Mouse (Mus musculus): Measurements from ENCODE around the gene Tmem239. TPM values are rescaled to one million over a fixed set of nuclear protein-coding genes. Genes with fewer than 3 reads are reported as not detected.

Gene Tmem239
- polyA plus RNA-seq, 1 experiment = not detected

DNA sequence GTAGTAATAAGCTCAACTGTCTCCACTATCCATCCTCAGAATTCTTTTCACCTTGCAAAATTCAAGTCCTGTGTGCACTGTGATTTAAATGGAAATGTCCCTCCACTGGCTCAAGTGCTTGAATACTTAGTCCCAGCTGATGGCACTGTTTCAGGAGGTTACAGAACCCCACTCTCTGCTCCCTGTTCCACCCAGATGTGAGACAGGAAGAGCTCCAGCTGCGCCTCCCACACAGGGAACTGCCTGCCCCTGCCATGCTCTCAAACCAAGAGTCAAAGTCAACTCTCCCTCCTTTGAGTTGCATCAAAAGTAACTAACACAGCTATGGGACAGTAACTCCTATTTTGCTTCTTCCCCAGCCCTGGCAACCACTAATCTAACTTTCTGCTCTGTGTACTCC lies 20.1 kb upstream of the Tmem239 start:
- Histone ChIP-seq H3K4me1 (peaks cover 14% of the 10 kb centered on the region), H3K9me3 (0 out of 2 replicates have a peak, but pooled peaks cover 3% of the 10 kb centered on the region), H3K27me3 (replicated peaks) (peaks cover 43% of the 10 kb centered on the region), H3K36me3 (replicated peaks; ENCODE audit: low read length) (no peaks in the 10 kb centered on the region), H3K4me3 (replicated peaks) (no peak overlapping the region)
- TF ChIP-seq FLI1 (IDR thresholded peaks at IDR 0.05; ENCODE audit: low read length) (no peak), GATA1 (IDR thresholded peaks at IDR 0.05; ENCODE audit: borderline replicate concordance, low read length) (no peak)

- Histone ChIP-seq H3K27me3 (replicated peaks) (peaks cover 45% of the 10 kb centered on the region), H3K36me3 (replicated peaks; ENCODE audit: low read length) (no peaks in the 10 kb centered on the region), H3K4me3 (replicated peaks) (no peak overlapping the region), H3K4me1 (peaks cover 14% of the 10 kb centered on the region), H3K9me3 (0 out of 2 replicates have a peak, but pooled peaks cover 3% of the 10 kb centered on the region)
- TF ChIP-seq GATA1 (IDR thresholded peaks at IDR 0.05; ENCODE audit: borderline replicate concordance, low read length) (no peak), FLI1 (IDR thresholded peaks at IDR 0.05; ENCODE audit: low read length) (no peak)
Observed at GRCm38 (mm10) chr2:130388796-130389195, 17.5 kb upstream of the Tmem239 start.

- H3K4me3 ChIP-seq (replicated peaks) = no peak overlapping the region
- H3K4me1 ChIP-seq = peaks cover 14% of the 10 kb centered on the region
- peaks cover 58% of the 10 kb centered on the region for H3K27me3 ChIP-seq (replicated peaks)
- no peaks in the 10 kb centered on the region for H3K9me3 ChIP-seq
- H3K36me3 ChIP-seq (replicated peaks; ENCODE audit: low read length) = no peaks in the 10 kb centered on the region
- TF ChIP-seq FLI1 (IDR thresholded peaks at IDR 0.05; ENCODE audit: low read length) (no peak), GATA1 (IDR thresholded peaks at IDR 0.05; ENCODE audit: borderline replicate concordance, low read length) (no peak)
Observed at GRCm38 (mm10) chr2:130390993-130391625, 15.2 kb upstream of the Tmem239 start.

DNA sequence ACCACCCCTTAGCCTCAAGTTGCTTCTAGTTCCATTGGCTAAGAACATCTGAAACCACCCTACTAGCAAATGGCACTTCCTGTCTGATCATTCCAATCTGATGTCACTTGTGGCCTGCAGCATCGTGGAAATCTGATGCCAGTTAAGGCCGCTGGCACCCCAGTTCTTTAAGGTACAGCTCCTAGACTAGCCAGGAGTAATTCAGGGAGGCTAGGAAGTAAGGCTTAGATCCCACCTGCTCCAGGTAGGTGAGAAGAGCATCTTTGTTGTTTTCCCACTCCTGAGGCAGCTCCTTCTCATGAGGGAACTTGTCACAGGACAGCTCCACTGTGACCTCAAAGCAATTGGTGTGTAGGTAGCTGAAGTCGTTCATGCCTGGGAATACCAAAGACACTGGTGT lies 13.4 kb upstream of the Tmem239 start:
- no peak for TF ChIP-seq GATA1 (IDR thresholded peaks at IDR 0.05; ENCODE audit: borderline replicate concordance, low read length)
- no peak for TF ChIP-seq FLI1 (IDR thresholded peaks at IDR 0.05; ENCODE audit: low read length)
- peaks cover 71% of the 10 kb centered on the region for H3K27me3 ChIP-seq (replicated peaks)
- peaks cover 20% of the 10 kb centered on the region for H3K4me1 ChIP-seq
- no peak overlapping the region for H3K4me3 ChIP-seq (replicated peaks)
- H3K36me3 ChIP-seq (replicated peaks; ENCODE audit: low read length) = no peaks in the 10 kb centered on the region
- no peaks in the 10 kb centered on the region for H3K9me3 ChIP-seq

DNA sequence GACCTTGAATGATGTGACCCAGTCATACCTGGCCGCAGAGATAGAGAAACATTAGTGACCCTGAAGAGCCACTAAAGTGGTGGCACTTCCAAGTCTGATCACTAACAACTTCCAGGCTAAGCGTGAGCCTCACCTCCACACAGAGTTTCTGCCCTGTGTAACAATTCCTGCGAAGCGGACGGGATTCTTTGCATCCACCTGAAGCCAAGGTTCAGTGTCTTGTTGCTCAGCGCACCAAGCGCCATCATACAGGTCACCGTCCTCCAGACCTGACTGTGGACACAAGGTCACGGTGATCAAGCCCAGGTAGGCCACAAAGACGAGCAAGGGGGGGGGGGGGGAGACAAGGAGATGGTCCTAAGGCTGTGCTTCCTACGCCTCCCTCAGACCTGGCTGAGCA lies 10.6 kb upstream of the Tmem239 start:
- TF ChIP-seq FLI1 (IDR thresholded peaks at IDR 0.05; ENCODE audit: low read length) (no peak), GATA1 (IDR thresholded peaks at IDR 0.05; ENCODE audit: borderline replicate concordance, low read length) (no peak)
- no peaks in the 10 kb centered on the region for H3K36me3 ChIP-seq (replicated peaks; ENCODE audit: low read length)
- peaks cover 14% of the 10 kb centered on the region for H3K4me1 ChIP-seq
- H3K4me3 ChIP-seq (replicated peaks) = no peak overlapping the region
- H3K27me3 ChIP-seq (replicated peaks) = peaks cover 91% of the 10 kb centered on the region
- H3K9me3 ChIP-seq = peaks cover 17% of the 10 kb centered on the region

- peaks cover 83% of the 10 kb centered on the region for H3K27me3 ChIP-seq (replicated peaks)
- peak within 1 kb of the TSS; percentile 53 for H3K4me3 ChIP-seq (replicated peaks)
- peaks cover 17% of the 10 kb centered on the region for H3K9me3 ChIP-seq
- H3K36me3 ChIP-seq (replicated peaks; ENCODE audit: low read length) = no peaks in the 10 kb centered on the region
- TF ChIP-seq GATA1 (IDR thresholded peaks at IDR 0.05; ENCODE audit: borderline replicate concordance, low read length) (no peak), FLI1 (IDR thresholded peaks at IDR 0.05; ENCODE audit: low read length) (no peak)
- peaks cover 16% of the 10 kb centered on the region for H3K4me1 ChIP-seq
Observed at GRCm38 (mm10) chr2:130397186-130397985, 8.9 kb upstream of the Tmem239 start, which contains the start of gene Cpxm1. TSS of gene Cpxm1 (minus strand) at chr2:130397574.

DNA sequence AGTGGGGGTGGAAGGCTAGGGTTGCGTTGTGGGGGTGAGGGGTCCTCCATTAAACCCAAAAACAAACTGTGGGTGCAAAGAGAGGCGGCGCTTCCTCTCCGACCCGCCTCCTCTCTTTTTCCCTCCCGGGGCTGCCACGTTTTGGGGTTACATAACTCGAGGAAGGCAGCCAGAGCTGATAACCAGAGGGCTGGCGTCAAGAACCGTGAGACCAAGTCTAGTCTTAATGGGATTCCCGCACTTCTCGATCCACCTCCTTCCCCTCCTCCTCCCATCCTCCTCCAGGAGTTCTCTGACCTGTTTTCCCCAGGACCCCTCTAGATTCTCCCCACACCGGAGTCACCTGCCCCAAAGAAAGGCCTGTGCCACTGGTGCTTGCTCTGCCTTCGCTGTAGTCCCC lies 8.2 kb upstream of the Tmem239 start:
- Histone ChIP-seq H3K36me3 (replicated peaks; ENCODE audit: low read length) (no peaks in the 10 kb centered on the region), H3K4me3 (replicated peaks) (no peak overlapping the region), H3K9me3 (peaks cover 17% of the 10 kb centered on the region), H3K4me1 (peaks cover 19% of the 10 kb centered on the region), H3K27me3 (replicated peaks) (peaks cover 83% of the 10 kb centered on the region)
- TF ChIP-seq GATA1 (IDR thresholded peaks at IDR 0.05; ENCODE audit: borderline replicate concordance, low read length) (no peak), FLI1 (IDR thresholded peaks at IDR 0.05; ENCODE audit: low read length) (no peak)

- peaks cover 74% of the 10 kb centered on the region for H3K27me3 ChIP-seq (replicated peaks)
Observed at GRCm38 (mm10) chr2:130400046-130400445, 6.2 kb upstream of the Tmem239 start.

GRCm38 (mm10) chr2:130401891-130402290 lies 4.4 kb upstream of the Tmem239 start:
- Histone ChIP-seq H3K4me3 (replicated peaks) (no peak overlapping the region), H3K9me3 (peaks cover 17% of the 10 kb centered on the region), H3K4me1 (peaks cover 18% of the 10 kb centered on the region), H3K36me3 (replicated peaks; ENCODE audit: low read length) (no peaks in the 10 kb centered on the region), H3K27me3 (replicated peaks) (peaks cover 74% of the 10 kb centered on the region)
- no peak for TF ChIP-seq GATA1 (IDR thresholded peaks at IDR 0.05; ENCODE audit: borderline replicate concordance, low read length)
- TF ChIP-seq FLI1 (IDR thresholded peaks at IDR 0.05; ENCODE audit: low read length) = no peak

More at GRCm38 (mm10) chr2:130400046-130400445, 6.2 kb upstream of the Tmem239 start:
- no peak for TF ChIP-seq FLI1 (IDR thresholded peaks at IDR 0.05; ENCODE audit: low read length)
- TF ChIP-seq GATA1 (IDR thresholded peaks at IDR 0.05; ENCODE audit: borderline replicate concordance, low read length) = no peak
- Histone ChIP-seq H3K4me1 (peaks cover 19% of the 10 kb centered on the region), H3K4me3 (replicated peaks) (no peak overlapping the region), H3K9me3 (peaks cover 17% of the 10 kb centered on the region), H3K36me3 (replicated peaks; ENCODE audit: low read length) (no peaks in the 10 kb centered on the region)

GRCm38 (mm10) chr2:130404939-130405338 lies 1.3 kb upstream of the Tmem239 start, which contains the start of the genes Gm28372 and 1700020A23Rik:
TSS of gene Gm28372 (plus strand) at chr2:130405239.
TSS of gene 1700020A23Rik (plus strand) at chr2:130405259.
- H3K36me3 ChIP-seq (replicated peaks; ENCODE audit: low read length) = no peaks in the 10 kb centered on the region
- H3K9me3 ChIP-seq = peaks cover 5% of the 10 kb centered on the region
- peaks cover 61% of the 10 kb centered on the region for H3K27me3 ChIP-seq (replicated peaks)
- H3K4me1 ChIP-seq = peaks cover 8% of the 10 kb centered on the region
- H3K4me3 ChIP-seq (replicated peaks) = no peak within 1 kb of the TSS
- TF ChIP-seq FLI1 (IDR thresholded peaks at IDR 0.05; ENCODE audit: low read length) = no peak
- no peak for TF ChIP-seq GATA1 (IDR thresholded peaks at IDR 0.05; ENCODE audit: borderline replicate concordance, low read length)
